17 mouse cellular contexts compared by ENCODE assay signal in the genomic region with DNA sequence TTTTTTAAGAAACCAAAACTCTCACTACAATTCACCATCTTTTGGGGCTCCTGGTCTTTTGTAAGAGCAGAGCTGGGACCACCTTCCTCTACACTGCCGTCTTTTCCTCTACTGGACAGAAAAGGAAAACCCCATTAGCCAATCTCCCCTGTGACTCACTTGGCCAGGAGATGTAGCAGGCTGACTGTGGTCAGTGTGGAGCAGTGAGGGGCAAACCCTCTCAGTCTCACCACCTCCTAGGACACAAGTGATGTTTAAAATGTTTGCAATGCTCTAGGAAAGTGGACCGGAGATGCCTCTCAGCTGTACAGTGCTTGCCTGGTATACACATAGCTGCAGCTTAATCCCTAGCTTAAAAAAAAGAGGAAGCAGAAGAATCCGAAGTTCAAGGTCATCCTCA.
DNase-seq lines count a peak whose midpoint lies in the region; ATAC-seq and TF ChIP-seq lines count a peak whose summit lies in the region.
"Had no signal": no experiment of that assay in that cellular context is flagged by ENCODE, and none has a peak within 500 bp of the region (broad histone marks: within the 10 kb centered on the region; RNA-seq: fewer than 3 reads in every experiment).

No protein-coding gene starts in this region.

- peak; percentile 84 for DNase-seq in heart, adult 11 months
- DNase-seq in heart, adult 9 months (ENCODE audit: low spot score in 2 of 2) = no peak
- DNase-seq in lung, postnatal 0 days (ENCODE audit: low spot score) = no peak
- no peak for DNase-seq in lung, postnatal 4 days
- no peak for DNase-seq in cerebellum, adult 18-20 months
- no peak for DNase-seq in urinary bladder, postnatal 25 days (ENCODE audit: low spot score)

- H3K4me3 ChIP-seq in lung, postnatal 0 days (ENCODE audit: low read depth, low read length) = no peak overlapping the region

- H3K9ac ChIP-seq in lung, postnatal 0 days (replicated peaks; ENCODE audit: low read depth) = no peak overlapping the region
- H3K9ac ChIP-seq: liver, embryonic 14.5 days; lung, embryonic 15.5 days; midbrain, embryonic 13.5 days had no signal

- ATAC-seq in lung, postnatal 0 days = 0 out of 2 replicates have a peak, but pooled peaks have one; percentile 8
- peak; percentile 45; the same call in 1 of the 2 replicates for ATAC-seq in common myeloid progenitor, adult 5-6 weeks (replicated peaks; ENCODE audit: low read depth, poor library complexity, severe bottlenecking)

- H3K4me2 ChIP-seq in lung, postnatal 0 days (replicated peaks; ENCODE audit: low read depth, low read length) = no peak overlapping the region

- no peak overlapping the region for H3K27ac ChIP-seq in lung, postnatal 0 days (ENCODE audit: low read length)
- H3K27ac ChIP-seq: embryonic facial prominence, embryonic 10.5 days; forebrain, embryonic 10.5 days; hindbrain, embryonic 10.5 days; limb, embryonic 15.5 days; liver, embryonic 14.5 days; lung, embryonic 15.5 days; midbrain, embryonic 13.5 days had no signal

- WGBS in lung, postnatal 0 days = 37% methylated on average over 3 of the region's 3 CpGs

- no peaks in the 10 kb centered on the region for H3K9me3 ChIP-seq in lung, postnatal 0 days (ENCODE audit: low read length)
- H3K9me3 ChIP-seq: embryonic facial prominence, embryonic 10.5 days; forebrain, embryonic 10.5 days; G1E; hindbrain, embryonic 10.5 days; limb, embryonic 15.5 days; lung, embryonic 15.5 days had no signal

- no peaks in the 10 kb centered on the region for H3K27me3 ChIP-seq in lung, postnatal 0 days (replicated peaks; ENCODE audit: insufficient read depth, low read length)
- H3K27me3 ChIP-seq: CH12.LX; limb, embryonic 15.5 days; lung, embryonic 15.5 days had no signal

- no peaks in the 10 kb centered on the region for H3K36me3 ChIP-seq in lung, postnatal 0 days (ENCODE audit: insufficient read depth, low read length)
- H3K36me3 ChIP-seq: embryonic facial prominence, embryonic 10.5 days; forebrain, embryonic 10.5 days; G1E; heart, embryonic 10.5 days; hindbrain, embryonic 10.5 days; limb, embryonic 15.5 days; lung, embryonic 15.5 days; midbrain, embryonic 13.5 days had no signal

- H3K4me1 ChIP-seq in lung, postnatal 0 days (ENCODE audit: insufficient read depth, low read depth, low read length) = no peaks in the 10 kb centered on the region
- H3K4me1 ChIP-seq: lung, embryonic 15.5 days had no signal

- TF ChIP-seq EP300 in lung, postnatal 0 days (IDR thresholded peaks at IDR 0.05) = no peak

- peak; percentile 23; the same call in 1 of the 2 replicates for TF ChIP-seq CTCF in lung, postnatal 0 days (IDR thresholded peaks at IDR 0.05)
